Mouse (Mus musculus) kidney, postnatal 0 days (tissue): Measurements from ENCODE around the gene Bok. TPM values are rescaled to one million over a fixed set of nuclear protein-coding genes. Genes with fewer than 3 reads are reported as not detected.
A peak's percentile ranks its signal among the peaks of the same experiment; 100 is the strongest.

ENCODE experiments used
- ATAC-seq: fragments of 200-750 bp; cut with Nextera tagmentation; replicated peaks from 2 replicates; pipeline ENCODE4 v1.8.0; 2017; ENCODE audit warnings: low read depth, moderate number of reproducible peaks, moderate TSS enrichment, moderate library complexity; ENCODE audit not compliant: low FRiP score
- DNase-seq: peaks from one replicate; pipeline ENCODE4 v3.0.0-alpha.2; 2016; ENCODE audit warnings: low spot score
- H3K27ac ChIP-seq: fragments of 300-500 bp; sonication (generic); 2 replicates; pipeline ENCODE4 v1.5.1; 2014; ENCODE audit warnings: mild to moderate bottlenecking
- H3K27me3 ChIP-seq: fragments of 300-500 bp; sonication (generic); 2 replicates; pipeline ENCODE4 v1.6.1; 2014; ENCODE audit warnings: low read length, mixed read lengths; ENCODE audit not compliant: insufficient read depth
- H3K36me3 ChIP-seq: fragments of 300-500 bp; sonication (generic); 2 replicates; pipeline ENCODE4 v1.6.1; 2014; ENCODE audit warnings: low read length, mixed read lengths; ENCODE audit not compliant: insufficient read depth
- H3K4me1 ChIP-seq: fragments of 300-500 bp; sonication (generic); replicated peaks from 2 replicates; pipeline ENCODE4 v1.6.1; 2014; ENCODE audit warnings: antibody characterized with exemption, low read length, mixed read lengths; ENCODE audit not compliant: insufficient read depth
- H3K4me2 ChIP-seq: fragments of 300-500 bp; sonication (generic); 2 replicates; pipeline ENCODE4 v1.6.1; 2014; ENCODE audit warnings: mild to moderate bottlenecking, low read length, moderate library complexity, mixed read lengths
- H3K4me3 ChIP-seq: fragments of 300-500 bp; sonication (generic); replicated peaks from 2 replicates; pipeline ENCODE4 v1.5.1; 2014; ENCODE audit warnings: low read depth, low read length
- H3K9ac ChIP-seq: fragments of 300-500 bp; sonication (generic); 2 replicates; pipeline ENCODE4 v1.6.1; 2014; ENCODE audit warnings: low read depth, low read length
- H3K9me3 ChIP-seq: fragments of 300-500 bp; sonication (generic); replicated peaks from 2 replicates; pipeline ENCODE4 v1.6.1; 2016; ENCODE audit warnings: low read length, inconsistent platforms, mixed read lengths
- CTCF ChIP-seq: IDR thresholded peaks from 2 replicates; pipeline ENCODE4 v1.5.1; 2016; ENCODE audit warnings: antibody characterized with exemption, low read depth, mild to moderate bottlenecking, moderate library complexity
- WGBS: fragments of 180-500 bp; shearing (Covaris S2); extraction: QIAGEN DNeasy Blood & Tissue Kit; methylation state at CpG from one replicate; pipeline ENCODE4 v1.1.7; 2014; 5-methylcytosine and 5-hydroxymethylcytosine counted together
- polyA plus RNA-seq: library from polyadenylated mRNA; unstranded; fragments of >200 nt; fragmentation: Nextera tagmentation; extraction: Ambion mirVana; gene quantifications from 2 replicates; pipeline ENCODE4 v1.2.1, GENCODE M21; 2015

Gene Bok
- polyA plus RNA-seq, 1 experiment from 2014 or later, result 109 TPM

GRCm38 (mm10) chr1:93693943-93694342 lies 8.5 kb downstream of the Bok start:
- Histone ChIP-seq H3K9me3 (no peaks in the 10 kb centered on the region), H3K27me3 (no peaks in the 10 kb centered on the region), H3K36me3 (0 out of 2 replicates have a peak, but pooled peaks cover 9% of the 10 kb centered on the region), H3K9ac (no peak overlapping the region), H3K4me2 (no peak overlapping the region), H3K4me3 (no peak overlapping the region), H3K4me1 (no peaks in the 10 kb centered on the region), H3K27ac (no peak overlapping the region)
- 75% methylated on average over 10 of the region's 10 CpGs for WGBS
- DNase-seq (no peak), ATAC-seq (no peak)
- no peak for TF ChIP-seq CTCF

DNA sequence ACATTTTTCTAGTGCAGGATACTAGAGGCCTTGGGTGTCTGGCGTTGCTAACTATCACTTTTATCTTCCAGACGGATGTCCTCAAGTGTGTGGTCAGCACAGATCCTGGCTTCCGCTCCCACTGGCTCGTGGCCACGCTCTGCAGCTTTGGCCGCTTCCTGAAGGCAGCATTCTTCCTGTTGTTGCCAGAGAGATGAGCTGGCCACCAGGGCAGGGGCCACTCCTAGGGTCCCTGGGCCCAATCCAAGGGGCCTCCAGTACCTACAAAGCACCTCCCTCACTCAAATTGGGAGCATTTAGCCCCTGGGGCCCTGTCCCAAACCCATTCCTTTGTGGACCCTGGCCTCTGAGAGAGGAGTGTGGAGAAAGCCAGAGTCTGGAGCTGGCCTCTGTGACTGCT lies 9.5 kb downstream of the Bok start:
- H3K27me3 ChIP-seq, result no peaks in the 10 kb centered on the region
- no peak for TF ChIP-seq CTCF
- no peaks in the 10 kb centered on the region for H3K4me1 ChIP-seq
- H3K36me3 ChIP-seq, result 0 out of 2 replicates have a peak, but pooled peaks cover 9% of the 10 kb centered on the region
- peak overlapping the region; percentile 32; the same call in 1 of the 2 replicates for H3K27ac ChIP-seq
- no peak overlapping the region for H3K4me3 ChIP-seq
- ATAC-seq (no peak), DNase-seq (peak; percentile 70)
- no peak overlapping the region for H3K9ac ChIP-seq
- no peak overlapping the region for H3K4me2 ChIP-seq
- 54% methylated on average over 6 of the region's 6 CpGs for WGBS
- H3K9me3 ChIP-seq, result no peaks in the 10 kb centered on the region

GRCm38 (mm10) chr1:93697317-93697716 lies 11.9 kb downstream of the Bok start:
- Histone ChIP-seq H3K4me1 (no peaks in the 10 kb centered on the region), H3K9me3 (no peaks in the 10 kb centered on the region), H3K9ac (no peak overlapping the region), H3K27ac (peak overlapping the region; percentile 70), H3K4me2 (no peak overlapping the region), H3K4me3 (no peak overlapping the region), H3K27me3 (no peaks in the 10 kb centered on the region), H3K36me3 (0 out of 2 replicates have a peak, but pooled peaks cover 5% of the 10 kb centered on the region)
- 20% methylated on average over 3 of the region's 3 CpGs for WGBS
- ATAC-seq (peak; percentile 57; the same call in 1 of the 2 replicates), DNase-seq (peak; percentile 80)
- no peak for TF ChIP-seq CTCF

DNA sequence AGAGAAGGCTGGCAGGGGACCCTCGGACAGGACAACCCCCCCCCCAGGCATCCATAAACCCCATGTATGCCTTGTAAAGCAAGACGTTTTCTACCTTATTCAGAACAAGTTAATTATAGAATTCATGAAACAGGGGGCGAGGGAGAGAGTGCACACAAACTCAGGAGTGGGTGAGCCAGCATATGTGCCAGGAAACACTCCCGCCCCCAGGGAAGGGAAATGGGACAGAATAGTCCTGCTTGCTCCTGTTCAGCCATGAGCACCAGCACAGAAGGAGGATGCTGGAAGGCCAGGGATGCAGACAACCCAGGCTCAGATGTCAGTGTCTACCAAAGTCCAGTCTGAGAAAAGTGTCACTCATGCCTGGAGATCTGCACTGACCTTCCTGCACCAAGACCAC lies 13.7 kb downstream of the Bok start:
- no peak for TF ChIP-seq CTCF
- no peak for ATAC-seq
- 80% methylated on average over 4 of the region's 4 CpGs for WGBS
- Histone ChIP-seq H3K4me1 (no peaks in the 10 kb centered on the region), H3K4me3 (no peak overlapping the region), H3K36me3 (peaks cover 15% of the 10 kb centered on the region; the same call in 1 of the 2 replicates), H3K9me3 (no peaks in the 10 kb centered on the region), H3K27ac (no peak overlapping the region), H3K4me2 (no peak overlapping the region), H3K27me3 (no peaks in the 10 kb centered on the region), H3K9ac (no peak overlapping the region)
- no peak for DNase-seq

GRCm38 (mm10) chr1:93702106-93702505 lies 16.6 kb downstream of the Bok start:
- no peak for TF ChIP-seq CTCF
- WGBS, result 85% methylated on average over 1 of the region's 1 CpGs
- Histone ChIP-seq H3K9me3 (no peaks in the 10 kb centered on the region), H3K9ac (no peak overlapping the region), H3K27ac (no peak overlapping the region), H3K4me3 (no peak overlapping the region), H3K27me3 (no peaks in the 10 kb centered on the region), H3K4me2 (no peak overlapping the region), H3K36me3 (peaks cover 22% of the 10 kb centered on the region), H3K4me1 (no peaks in the 10 kb centered on the region)
- DNase-seq, result no peak
- ATAC-seq, result no peak

DNA sequence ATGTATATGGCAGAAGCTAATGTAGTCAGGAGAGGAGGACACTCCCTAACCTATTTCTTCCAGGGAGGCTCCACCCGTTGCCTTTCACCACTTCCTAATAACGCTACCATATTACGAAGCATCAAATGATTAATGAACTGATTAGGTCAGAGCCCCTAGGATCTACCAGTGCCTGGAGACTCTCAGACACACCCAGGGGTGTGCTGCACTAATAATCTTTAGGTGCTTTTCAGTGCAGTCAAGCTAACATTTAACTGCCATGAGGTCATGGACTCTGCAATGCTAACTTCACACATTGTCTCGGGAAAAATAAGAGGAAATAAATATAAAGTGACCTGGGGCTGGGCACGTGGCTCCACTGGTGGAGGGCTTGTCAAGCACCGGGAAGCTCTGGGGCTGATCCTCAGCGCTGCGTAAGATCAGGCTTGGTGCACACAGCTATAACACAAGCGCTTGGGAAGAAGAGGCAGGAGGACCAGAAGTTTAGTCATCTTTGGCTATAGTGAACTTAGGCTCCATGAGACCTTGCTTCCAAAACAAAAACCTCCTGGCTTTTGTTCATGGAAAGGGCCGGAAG lies 18.1 kb downstream of the Bok start:
- DNase-seq (no peak), ATAC-seq (no peak)
- WGBS, result 81% methylated on average over 10 of the region's 10 CpGs
- Histone ChIP-seq H3K27ac (no peak overlapping the region), H3K4me3 (no peak overlapping the region), H3K4me1 (no peaks in the 10 kb centered on the region), H3K27me3 (no peaks in the 10 kb centered on the region), H3K36me3 (peaks cover 22% of the 10 kb centered on the region), H3K4me2 (no peak overlapping the region), H3K9me3 (no peaks in the 10 kb centered on the region), H3K9ac (no peak overlapping the region)
- no peak for TF ChIP-seq CTCF

GRCm38 (mm10) chr1:93704341-93704740 lies 18.9 kb downstream of the Bok start:
- TF ChIP-seq CTCF, result no peak
- DNase-seq (no peak), ATAC-seq (no peak)
- no peaks in the 10 kb centered on the region for H3K27me3 ChIP-seq
- no peak overlapping the region for H3K4me2 ChIP-seq
- WGBS, result 88% methylated on average over 9 of the region's 9 CpGs
- H3K9me3 ChIP-seq, result no peaks in the 10 kb centered on the region
- H3K27ac ChIP-seq, result no peak overlapping the region
- H3K9ac ChIP-seq, result no peak overlapping the region
- H3K4me1 ChIP-seq, result no peaks in the 10 kb centered on the region
- H3K4me3 ChIP-seq, result no peak overlapping the region
- peaks cover 22% of the 10 kb centered on the region for H3K36me3 ChIP-seq
